In the genomic region with DNA sequence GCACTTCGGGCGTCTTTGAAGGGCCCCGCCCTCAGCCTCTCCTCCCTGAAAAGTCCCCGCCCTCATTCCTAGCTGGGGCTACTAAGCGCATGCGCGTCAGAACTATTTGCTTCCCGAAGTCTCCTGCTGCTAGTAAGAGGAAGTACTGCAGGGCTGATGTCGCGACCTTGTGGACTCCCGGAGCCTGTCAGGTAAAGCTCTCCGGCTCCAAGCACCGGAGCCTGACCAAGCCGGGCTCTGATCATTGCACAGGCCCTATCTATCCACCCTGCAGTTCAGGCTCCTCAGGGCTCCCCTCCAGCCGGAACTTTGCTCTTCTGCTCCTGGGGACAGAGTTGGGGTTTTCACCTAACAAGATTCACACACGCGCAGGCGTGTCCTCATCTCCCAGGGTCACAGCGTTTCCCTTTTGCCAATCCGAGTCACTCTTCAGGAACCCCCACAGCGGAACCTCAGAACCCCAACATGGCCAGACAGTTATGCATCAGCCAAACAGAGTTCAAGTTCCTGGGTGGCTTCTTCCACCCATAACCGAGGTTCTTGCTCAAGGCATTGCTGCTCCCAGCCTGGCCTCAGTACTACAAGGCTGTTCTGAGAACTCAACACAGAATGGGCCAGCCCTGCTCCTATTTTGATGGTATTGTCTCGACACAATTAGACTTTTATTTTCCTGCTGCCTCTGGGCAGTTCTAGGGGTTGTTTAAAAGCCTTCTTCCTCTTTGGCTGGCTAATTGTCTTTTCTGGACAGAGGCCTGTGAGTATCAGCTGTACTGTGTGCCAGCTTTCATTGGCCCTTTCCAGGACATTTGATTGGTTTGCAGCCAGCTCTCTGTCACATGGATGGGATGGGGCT, we compare ENCODE assay signal across 8 mouse cellular contexts. TPM values are rescaled to one million over a fixed set of nuclear protein-coding genes. Genes with fewer than 3 reads are reported as not detected.
DNase-seq lines count a peak whose midpoint lies in the region; ATAC-seq and TF ChIP-seq lines count a peak whose summit lies in the region.

TSS of gene Nudt7 (plus strand) at position 48 of the 853 bp plus-strand sequence.

- no peaks in the 10 kb centered on the region for H3K36me3 ChIP-seq in E14TG2a.4 (ENCODE audit: insufficient read depth, low read length)
- no peaks in the 10 kb centered on the region for H3K36me3 ChIP-seq in forebrain, embryonic 13.5 days (ENCODE audit: poor library complexity, severe bottlenecking)
- no peaks in the 10 kb centered on the region for H3K36me3 ChIP-seq in heart, postnatal 0 days (replicated peaks; ENCODE audit: control insufficient read depth, insufficient read depth, low read length)
- H3K36me3 ChIP-seq in liver, embryonic 14.5 days (replicated peaks; ENCODE audit: control insufficient read depth, insufficient read depth, low read depth) = no peaks in the 10 kb centered on the region
- no peaks in the 10 kb centered on the region for H3K36me3 ChIP-seq in neural tube, embryonic 11.5 days (ENCODE audit: control insufficient read depth, insufficient read depth, low read length)
- H3K36me3 ChIP-seq in stomach, embryonic 16.5 days (ENCODE audit: control insufficient read depth, insufficient read depth, low read length) = no peaks in the 10 kb centered on the region

- H3K27me3 ChIP-seq in E14TG2a.4 (ENCODE audit: insufficient read depth, low read length) = peaks cover 12% of the 10 kb centered on the region
- no peaks in the 10 kb centered on the region for H3K27me3 ChIP-seq in forebrain, embryonic 13.5 days
- H3K27me3 ChIP-seq in heart, postnatal 0 days (ENCODE audit: control insufficient read depth, insufficient read depth, low read length) = no peaks in the 10 kb centered on the region
- H3K27me3 ChIP-seq in liver, embryonic 14.5 days (ENCODE audit: control insufficient read depth, insufficient read depth, low read length) = no peaks in the 10 kb centered on the region
- no peaks in the 10 kb centered on the region for H3K27me3 ChIP-seq in neural tube, embryonic 11.5 days (ENCODE audit: control insufficient read depth, insufficient read depth, low read length)
- no peaks in the 10 kb centered on the region for H3K27me3 ChIP-seq in stomach, embryonic 16.5 days (ENCODE audit: control insufficient read depth, insufficient read depth, low read length)

- peak within 1 kb of the TSS; percentile 72 for H3K4me3 ChIP-seq in E14TG2a.4 (replicated peaks; ENCODE audit: low read length)
- H3K4me3 ChIP-seq in forebrain, embryonic 13.5 days = peak within 1 kb of the TSS; percentile 46
- peak within 1 kb of the TSS; percentile 67 for H3K4me3 ChIP-seq in heart, postnatal 0 days (ENCODE audit: low read depth, low read length)
- H3K4me3 ChIP-seq in liver, embryonic 14.5 days (ENCODE audit: insufficient read depth in 1 of 2, low read depth in 2 of 2, low read length in 2 of 2) = peak within 1 kb of the TSS; percentile 58 to 99
- H3K4me3 ChIP-seq in neural tube, embryonic 11.5 days (ENCODE audit: low read depth, low read length) = peak within 1 kb of the TSS; percentile 37
- H3K4me3 ChIP-seq in stomach, embryonic 16.5 days (replicated peaks; ENCODE audit: low read length) = peak within 1 kb of the TSS; percentile 71

- H3K9me3 ChIP-seq in E14TG2a.4 (ENCODE audit: low read length) = no peaks in the 10 kb centered on the region
- H3K9me3 ChIP-seq in forebrain, embryonic 13.5 days (replicated peaks) = no peaks in the 10 kb centered on the region
- H3K9me3 ChIP-seq in heart, postnatal 0 days (replicated peaks; ENCODE audit: control insufficient read depth, low read length) = no peaks in the 10 kb centered on the region
- H3K9me3 ChIP-seq in liver, embryonic 14.5 days (ENCODE audit: control insufficient read depth, low read length) = no peaks in the 10 kb centered on the region
- H3K9me3 ChIP-seq in neural tube, embryonic 11.5 days (ENCODE audit: control insufficient read depth, low read length) = no peaks in the 10 kb centered on the region
- no peaks in the 10 kb centered on the region for H3K9me3 ChIP-seq in stomach, embryonic 16.5 days (replicated peaks; ENCODE audit: control insufficient read depth, low read length)

- TF ChIP-seq EP300 in heart, postnatal 0 days (IDR thresholded peaks at IDR 0.05; ENCODE audit: low read depth) = no peak
- TF ChIP-seq EP300 in liver, embryonic 14.5 days (IDR thresholded peaks at IDR 0.05; ENCODE audit: low read depth) = no peak

- DNase-seq in cerebellum, adult 11 months = peak; percentile 82
- peak; percentile 99 for DNase-seq in heart, postnatal 0 days (ENCODE audit: low spot score)
- peak; percentile 94 to 97 for DNase-seq in kidney, postnatal 36 days
- DNase-seq in liver, embryonic 14.5 days (ENCODE audit: low read depth in 3 of 3, low spot score in 3 of 3) = peak; percentile 87 to 94 (median 88)
- DNase-seq in neural tube, embryonic 11.5 days (ENCODE audit: low spot score) = peak; percentile 88

- peaks cover 16% of the 10 kb centered on the region for H3K4me1 ChIP-seq in E14TG2a.4 (replicated peaks; ENCODE audit: low read depth, low read length)
- peaks cover 11% of the 10 kb centered on the region for H3K4me1 ChIP-seq in forebrain, embryonic 13.5 days
- H3K4me1 ChIP-seq in heart, postnatal 0 days (ENCODE audit: control insufficient read depth, insufficient read depth) = peaks cover 10% of the 10 kb centered on the region
- H3K4me1 ChIP-seq in liver, embryonic 14.5 days (replicated peaks; ENCODE audit: control insufficient read depth in 2 of 2, insufficient read depth in 2 of 2, low read length in 1 of 2) = peaks cover 10 to 41% of the 10 kb centered on the region in 2 experiments
- 0 out of 2 replicates have a peak, but pooled peaks cover 6% of the 10 kb centered on the region for H3K4me1 ChIP-seq in neural tube, embryonic 11.5 days (ENCODE audit: control insufficient read depth, insufficient read depth, low read length)
- H3K4me1 ChIP-seq in stomach, embryonic 16.5 days (ENCODE audit: control insufficient read depth, insufficient read depth, low read length) = peaks cover 6% of the 10 kb centered on the region

- peak; percentile 85 for ATAC-seq in forebrain, embryonic 13.5 days
- peak; percentile 95 for ATAC-seq in heart, postnatal 0 days (ENCODE audit: insufficient read depth, low read depth)
- ATAC-seq in liver, embryonic 14.5 days (ENCODE audit: insufficient read depth) = peak; percentile 87
- peak; percentile 93 for ATAC-seq in neural tube, embryonic 11.5 days (ENCODE audit: insufficient read depth, low FRiP score, low TSS enrichment)
- ATAC-seq in stomach, embryonic 16.5 days (ENCODE audit: insufficient read depth, low FRiP score) = peak; percentile 96

- 3% methylated on average over 23 of the region's 23 CpGs for WGBS in forebrain, embryonic 13.5 days
- under 1% methylated on average over 23 of the region's 23 CpGs for WGBS in heart, postnatal 0 days
- WGBS in liver, embryonic 14.5 days (ENCODE audit: insufficient replicate concordance) = under 1% methylated on average over 23 of the region's 23 CpGs
- WGBS in neural tube, embryonic 11.5 days = 3% methylated on average over 23 of the region's 23 CpGs
- under 1% methylated on average over 23 of the region's 23 CpGs for WGBS in stomach, embryonic 16.5 days

- H3K9ac ChIP-seq in forebrain, embryonic 13.5 days = peak within 1 kb of the TSS; percentile 65
- peak within 1 kb of the TSS; percentile 76 for H3K9ac ChIP-seq in heart, postnatal 0 days (replicated peaks; ENCODE audit: low read depth, low read length)
- H3K9ac ChIP-seq in liver, embryonic 14.5 days (replicated peaks) = peak within 1 kb of the TSS; percentile 62
- peak within 1 kb of the TSS; percentile 51 for H3K9ac ChIP-seq in neural tube, embryonic 11.5 days (ENCODE audit: low read length)
- peak within 1 kb of the TSS; percentile 82 for H3K9ac ChIP-seq in stomach, embryonic 16.5 days (ENCODE audit: low read length)

- H3K4me2 ChIP-seq in forebrain, embryonic 13.5 days = peak within 1 kb of the TSS; percentile 77
- peak within 1 kb of the TSS; percentile 88 for H3K4me2 ChIP-seq in heart, postnatal 0 days (ENCODE audit: low read depth, low read length)
- H3K4me2 ChIP-seq in liver, embryonic 14.5 days (ENCODE audit: low read depth) = peak within 1 kb of the TSS; percentile 70
- H3K4me2 ChIP-seq in neural tube, embryonic 11.5 days (ENCODE audit: low read depth) = peak within 1 kb of the TSS; percentile 74
- peak within 1 kb of the TSS; percentile 84 for H3K4me2 ChIP-seq in stomach, embryonic 16.5 days (ENCODE audit: low read depth, low read length)

- no peak for TF ChIP-seq CTCF in E14TG2a.4 (conservative IDR thresholded peaks at IDR 0.05; ENCODE audit: low read length)
- TF ChIP-seq CTCF in heart, postnatal 0 days (IDR thresholded peaks at IDR 0.05; ENCODE audit: low read depth) = 0 out of 2 replicates have a peak, but pooled peaks have one; percentile 11
- TF ChIP-seq CTCF in liver, embryonic 14.5 days (IDR thresholded peaks at IDR 0.05; ENCODE audit: low read depth) = peak; percentile 43

- no peak within 1 kb of the TSS for H3K27ac ChIP-seq in forebrain, embryonic 13.5 days
- H3K27ac ChIP-seq in heart, postnatal 0 days (ENCODE audit: low read depth) = peak within 1 kb of the TSS; percentile 94
- H3K27ac ChIP-seq in liver, embryonic 14.5 days = peak within 1 kb of the TSS; percentile 38
- no peak within 1 kb of the TSS for H3K27ac ChIP-seq in neural tube, embryonic 11.5 days (ENCODE audit: low read depth, low read length)
- peak within 1 kb of the TSS; percentile 73 for H3K27ac ChIP-seq in stomach, embryonic 16.5 days (ENCODE audit: low read length)

RNA-seq across cellular contexts. Expression of gene Nudt7, which starts in this region (rescaled TPM):
- polyA plus RNA-seq in forebrain, embryonic 13.5 days (2015; fragmentation: Nextera tagmentation; extraction: Ambion mirVana) = 4.9 and 7.6 TPM in 2 replicates
- 25.3 and 30.8 TPM in 2 replicates for total RNA-seq in heart, postnatal 0 days (2014; rRNA removed; ENCODE audit: low replicate concordance)
- 66.5 and 71.8 TPM in 2 replicates for polyA plus RNA-seq in heart, postnatal 0 days (2015; fragmentation: Nextera tagmentation; extraction: Ambion mirVana)
- 7.0 and 9.0 TPM in 2 replicates for polyA plus RNA-seq in liver, embryonic 14.5 days (2012; rRNA removed)
- 17.3 and 18.9 TPM in 2 replicates for polyA plus RNA-seq in liver, embryonic 14.5 days (2014; fragmentation: Nextera tagmentation; extraction: Ambion mirVana)
- 11.0 and 11.9 TPM in 2 replicates for polyA plus RNA-seq in neural tube, embryonic 11.5 days (2014; fragmentation: Nextera tagmentation; extraction: Ambion mirVana)
- 16.4 and 20.3 TPM in 2 replicates for polyA plus RNA-seq in stomach, embryonic 16.5 days (2015; fragmentation: Nextera tagmentation; extraction: Ambion mirVana)

Comparison
In these comparisons a context has a peak if more than half of its experiments do, and no peak if none do; other contexts are left out.
1. H3K27ac ChIP-seq: peak in heart, postnatal 0 days (single experiment), liver, embryonic 14.5 days (single experiment) and stomach, embryonic 16.5 days (single experiment); none in forebrain, embryonic 13.5 days (single experiment) and neural tube, embryonic 11.5 days (single experiment).
2. Peak in every context shown above with its lines, with median percentiles within 50 percentile points of each other: H3K4me3 ChIP-seq, DNase-seq, ATAC-seq, H3K4me2 ChIP-seq and H3K9ac ChIP-seq.